Mouse (Mus musculus): ENCODE measurements at regions not wholly inside any gene's neighbourhood (a gene's known extent, or its start where the extent isn't known, plus 50 kb on each side); places are given as distances from the start of the nearest gene placed in this dataset.
A peak's percentile ranks its signal among the peaks of the same experiment; 100 is the strongest.

GRCm38 (mm10) chr2:56460625-56461590 lies 662.9 kb downstream of the Nr4a2 start:
- Histone ChIP-seq H3K4me1 (peaks cover 13% of the 10 kb centered on the region), H3K27ac (replicated peaks) (no peak overlapping the region), H3K4me2 (replicated peaks) (no peak overlapping the region), H3K27me3 (no peaks in the 10 kb centered on the region), H3K36me3 (no peaks in the 10 kb centered on the region), H3K4me3 (no peak overlapping the region), H3K9me3 (no peaks in the 10 kb centered on the region), H3K9ac (replicated peaks) (no peak overlapping the region)
- WGBS = 49% methylated on average over 2 of the region's 2 CpGs
- peak; percentile 61 for ATAC-seq (replicated peaks)

- H3K27me3 ChIP-seq = no peaks in the 10 kb centered on the region
- WGBS = 76% methylated on average over 5 of the region's 5 CpGs
- H3K27ac ChIP-seq (replicated peaks) = no peak overlapping the region
- H3K4me2 ChIP-seq (replicated peaks) = no peak overlapping the region
- no peak overlapping the region for H3K4me3 ChIP-seq
- H3K4me1 ChIP-seq = peaks cover 22% of the 10 kb centered on the region
- H3K9ac ChIP-seq (replicated peaks) = no peak overlapping the region
- no peak for ATAC-seq (replicated peaks)
- no peaks in the 10 kb centered on the region for H3K36me3 ChIP-seq
- no peaks in the 10 kb centered on the region for H3K9me3 ChIP-seq
Observed at GRCm38 (mm10) chr2:56459430-56459829, 664.4 kb downstream of the Nr4a2 start.

GRCm38 (mm10) chr2:56457594-56457993 lies 666.2 kb downstream of the Nr4a2 start:
- no peak overlapping the region for H3K4me3 ChIP-seq
- peak; percentile 69 for ATAC-seq (replicated peaks)
- H3K36me3 ChIP-seq = no peaks in the 10 kb centered on the region
- H3K27me3 ChIP-seq = no peaks in the 10 kb centered on the region
- H3K4me1 ChIP-seq = peaks cover 23% of the 10 kb centered on the region
- H3K9me3 ChIP-seq = no peaks in the 10 kb centered on the region
- H3K27ac ChIP-seq (replicated peaks) = no peak overlapping the region
- H3K9ac ChIP-seq (replicated peaks) = no peak overlapping the region
- 19% methylated on average over 1 of the region's 1 CpGs for WGBS
- no peak overlapping the region for H3K4me2 ChIP-seq (replicated peaks)

GRCm38 (mm10) chr2:56455856-56456395 lies 667.9 kb downstream of the Nr4a2 start:
- Histone ChIP-seq H3K27ac (replicated peaks) (no peak overlapping the region), H3K4me2 (replicated peaks) (no peak overlapping the region)
- no peak for ATAC-seq (replicated peaks)

GRCm38 (mm10) chr2:56454611-56455066 lies 669.2 kb downstream of the Nr4a2 start:
- Histone ChIP-seq H3K27ac (replicated peaks) (no peak overlapping the region), H3K4me3 (peak overlapping the region; percentile 23), H3K27me3 (no peaks in the 10 kb centered on the region), H3K4me1 (peaks cover 23% of the 10 kb centered on the region), H3K36me3 (no peaks in the 10 kb centered on the region), H3K9ac (replicated peaks) (0 out of 2 replicates have a peak overlapping the region, but pooled peaks have one; percentile 8), H3K9me3 (no peaks in the 10 kb centered on the region), H3K4me2 (replicated peaks) (peak overlapping the region; percentile 39)
- WGBS = 10% methylated on average over 11 of the region's 11 CpGs
- ATAC-seq (replicated peaks) = peak; percentile 62

More at GRCm38 (mm10) chr2:56455856-56456395, 667.9 kb downstream of the Nr4a2 start:
- 57% methylated on average over 10 of the region's 10 CpGs for WGBS
- Histone ChIP-seq H3K9me3 (no peaks in the 10 kb centered on the region), H3K4me1 (peaks cover 23% of the 10 kb centered on the region), H3K9ac (replicated peaks) (no peak overlapping the region), H3K4me3 (no peak overlapping the region), H3K27me3 (no peaks in the 10 kb centered on the region), H3K36me3 (no peaks in the 10 kb centered on the region)

- Histone ChIP-seq H3K27ac (replicated peaks) (no peak overlapping the region), H3K27me3 (no peaks in the 10 kb centered on the region), H3K9ac (replicated peaks) (no peak overlapping the region), H3K9me3 (no peaks in the 10 kb centered on the region), H3K4me1 (no peaks in the 10 kb centered on the region), H3K36me3 (no peaks in the 10 kb centered on the region), H3K4me3 (no peak overlapping the region), H3K4me2 (replicated peaks) (no peak overlapping the region)
- ATAC-seq (replicated peaks) = no peak
- 86% methylated on average over 10 of the region's 10 CpGs for WGBS
Observed at GRCm38 (mm10) chr2:56440916-56441315, 682.9 kb downstream of the Nr4a2 start.
